Mouse (Mus musculus) T-helper 17 cell (primary cell): ENCODE measurements around the gene Gm9922.

Source experiments
- in situ Hi-C, 2 experiments: fragments of 300-600 bp; cut with MboI, MseI; formaldehyde crosslinking; loops; 1 replicate in 1 of 2; 2 replicates in 1 of 2; pipeline ENCODE4 v1.15.1; 2025; ENCODE audit warnings: high pct_unique_total_duplicates in 2 of 2

Gm9922 gene

GRCm38 (mm10) chr14:101729237-101729971 lies at the start of gene Gm9922, which contains the start of gene Lmo7:
Gene Gm9922 (minus strand): TSS chr14:101729814.
Gene Lmo7 (plus strand): TSS chr14:101729957.
- in situ Hi-C loops, result no loop called here

- in situ Hi-C loops, result loop anchor here in 1 of 2 experiments (5.0 to 10.0 kb wide), 2 partner anchors 164 to 736 kb away; no protein-coding TSS in a partner anchor
Observed at GRCm38 (mm10) chr14:101778426-101778825, 48.8 kb upstream of the Gm9922 start.

GRCm38 (mm10) chr14:101777129-101777493 lies 47.5 kb upstream of the Gm9922 start:
- in situ Hi-C loops, result loop anchor here in 1 of 2 experiments (5.0 to 10.0 kb wide), 2 partner anchors 165 to 738 kb away; no protein-coding TSS in a partner anchor

- in situ Hi-C loops, result loop anchor here in 1 of 2 experiments (5.0 to 10.0 kb wide), 2 partner anchors 166 to 738 kb away; no protein-coding TSS in a partner anchor
Observed at GRCm38 (mm10) chr14:101776296-101777128, 46.9 kb upstream of the Gm9922 start.

DNA sequence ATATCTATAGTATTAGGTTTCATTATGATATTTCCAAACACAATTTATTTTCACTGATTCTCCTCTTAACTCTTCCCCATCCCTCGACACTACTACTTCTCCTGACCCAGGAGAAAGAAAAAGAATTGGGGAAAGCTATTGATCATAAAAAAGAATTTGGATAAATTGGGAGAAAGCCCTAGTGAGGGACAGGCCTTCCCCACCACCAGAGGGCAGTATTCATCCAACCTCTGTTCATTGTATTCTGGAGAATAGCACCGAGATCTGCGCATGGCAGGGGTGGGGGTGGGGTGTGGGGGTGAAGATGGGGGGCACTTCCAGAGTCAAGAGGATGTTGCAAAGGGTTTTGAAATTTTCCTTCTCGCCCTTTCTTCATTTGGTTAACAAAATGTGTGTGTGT lies 45.0 kb upstream of the Gm9922 start:
- in situ Hi-C loops, result loop anchor here in 1 of 2 experiments (5.0 to 10.0 kb wide), 2 partner anchors 168 to 740 kb away; no protein-coding TSS in a partner anchor

- in situ Hi-C loops, result loop anchor here in 1 of 2 experiments (10.0 kb wide), 1 partner anchor 743 kb away; no protein-coding TSS in a partner anchor
Observed at GRCm38 (mm10) chr14:101771756-101772155, 42.1 kb upstream of the Gm9922 start.

- in situ Hi-C loops, result loop anchor here in 1 of 2 experiments (10.0 kb wide), 1 partner anchor 743 kb away; no protein-coding TSS in a partner anchor
Observed at GRCm38 (mm10) chr14:101771336-101771735, 41.7 kb upstream of the Gm9922 start.

GRCm38 (mm10) chr14:101763762-101764295 lies 34.2 kb upstream of the Gm9922 start:
- in situ Hi-C loops, result no loop called here

DNA sequence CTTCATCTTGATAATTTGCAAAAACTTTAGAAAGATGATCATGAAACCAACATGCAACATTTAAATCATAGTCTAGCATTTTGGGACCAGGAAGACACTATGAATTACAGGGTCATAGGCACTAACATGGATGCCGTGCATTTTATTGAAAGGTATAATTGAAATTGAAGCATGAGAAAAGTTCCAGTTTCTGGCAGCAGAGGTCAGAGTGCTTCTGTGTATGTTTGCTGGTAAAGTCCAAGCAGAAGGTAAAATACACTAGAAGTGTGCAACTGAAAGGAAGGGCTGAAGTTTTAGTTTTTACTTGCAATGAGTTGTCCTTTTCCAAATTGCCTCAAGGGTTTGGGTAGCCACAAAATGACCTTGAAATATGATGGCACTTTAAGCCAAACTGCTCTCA lies 32.7 kb upstream of the Gm9922 start:
- in situ Hi-C loops, result no loop called here

GRCm38 (mm10) chr14:101755425-101755824 lies 25.8 kb upstream of the Gm9922 start:
- in situ Hi-C loops, result no loop called here

DNA sequence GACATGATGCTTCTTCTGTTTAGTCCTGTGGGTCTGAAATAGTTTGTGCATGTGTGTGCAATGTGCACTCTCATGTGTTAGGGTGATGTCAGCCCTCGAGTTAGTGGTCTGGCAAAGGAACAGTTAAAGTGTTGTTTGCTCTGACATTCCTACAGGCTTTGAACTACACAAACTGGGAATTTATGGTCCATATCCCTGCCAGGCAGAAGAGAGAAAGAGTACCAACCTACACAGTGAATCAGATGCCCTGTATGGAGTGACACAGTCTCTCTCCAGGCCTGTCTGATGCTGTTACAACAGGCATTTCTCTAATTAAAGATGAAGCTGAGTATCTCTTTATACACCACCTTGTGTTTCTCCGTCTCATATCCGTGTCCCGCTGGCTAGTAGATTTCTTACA lies 21.3 kb upstream of the Gm9922 start:
- in situ Hi-C loops, result no loop called here

GRCm38 (mm10) chr14:101748436-101748835 lies 18.8 kb upstream of the Gm9922 start:
- in situ Hi-C loops, result no loop called here

GRCm38 (mm10) chr14:101747811-101748210 lies 18.2 kb upstream of the Gm9922 start:
- in situ Hi-C loops, result no loop called here

GRCm38 (mm10) chr14:101746635-101747034 lies 17.0 kb upstream of the Gm9922 start:
- in situ Hi-C loops, result no loop called here

GRCm38 (mm10) chr14:101737501-101737900 lies 7.9 kb upstream of the Gm9922 start:
- in situ Hi-C loops, result no loop called here

DNA sequence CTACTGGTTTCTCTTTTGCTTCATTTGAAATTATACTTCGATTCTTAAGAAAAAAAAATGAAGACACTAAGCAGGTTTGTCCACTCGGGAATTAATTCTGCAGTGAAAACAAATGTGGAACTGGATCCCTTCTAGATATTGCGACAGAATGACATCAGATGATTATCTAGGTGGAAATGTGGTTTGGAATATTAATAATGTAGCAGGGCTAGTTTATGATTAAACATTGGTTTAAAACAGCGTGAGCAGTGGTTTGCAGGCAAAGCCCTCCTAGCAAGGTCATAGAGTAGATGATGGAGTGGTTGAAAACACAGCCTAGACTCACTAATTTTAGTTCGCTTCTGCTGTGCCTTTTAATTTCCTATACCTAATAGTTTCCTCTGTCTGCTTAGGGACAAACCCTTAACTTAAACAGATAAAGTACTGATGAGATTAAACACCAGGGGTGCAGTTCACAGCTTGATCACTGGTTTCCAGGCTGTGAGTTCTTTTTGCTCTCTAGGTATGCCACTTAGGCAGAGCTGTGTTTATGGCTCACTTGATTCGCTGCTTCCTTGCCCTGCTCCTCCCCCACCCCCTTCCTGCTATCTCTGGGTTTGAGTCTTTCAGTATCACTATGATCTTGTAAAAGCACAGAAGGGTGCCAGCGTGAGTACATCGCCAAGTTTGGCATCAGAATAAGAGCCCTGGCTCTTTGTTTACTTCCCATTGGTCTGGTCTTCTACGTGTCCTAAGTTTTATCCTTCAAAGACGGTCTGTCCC lies 4.1 kb upstream of the Gm9922 start:
- in situ Hi-C loops, result no loop called here

DNA sequence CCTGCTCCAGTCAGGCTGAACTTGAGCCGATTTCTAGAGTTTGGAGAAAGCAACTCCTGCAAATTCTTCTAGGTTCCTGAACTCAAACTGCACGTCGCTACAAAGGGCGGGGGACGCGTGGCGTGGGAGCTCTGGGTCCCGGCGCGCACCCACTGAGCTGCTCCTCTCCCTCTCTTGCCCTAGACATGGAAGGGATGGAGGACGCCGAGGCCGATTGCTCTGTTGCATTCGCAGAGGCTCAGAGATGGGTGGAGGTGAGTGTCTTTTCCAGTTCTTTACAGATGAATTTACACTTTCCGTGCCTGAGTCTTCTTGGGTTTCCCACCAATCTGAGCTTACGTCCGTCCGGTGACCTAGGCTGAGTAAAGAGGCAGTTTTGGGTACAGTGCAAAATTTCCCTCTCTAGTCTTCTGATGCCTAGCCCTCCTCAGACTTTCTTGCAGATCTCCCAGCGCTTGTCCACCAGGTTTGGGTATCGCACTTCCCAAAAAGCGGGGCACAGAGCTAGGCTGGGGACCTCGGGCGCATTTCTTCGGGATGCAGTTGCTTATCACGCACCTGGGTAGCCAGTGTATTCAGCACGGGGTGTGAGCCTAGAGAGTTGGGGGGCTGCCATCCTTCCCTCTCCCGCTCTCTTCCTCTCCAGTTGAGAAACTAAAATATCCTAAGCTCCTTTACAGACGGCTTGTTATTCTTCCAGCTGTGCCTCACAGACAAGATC lies 518 bp upstream of the Gm9922 start:
- in situ Hi-C loops, result no loop called here

DNA sequence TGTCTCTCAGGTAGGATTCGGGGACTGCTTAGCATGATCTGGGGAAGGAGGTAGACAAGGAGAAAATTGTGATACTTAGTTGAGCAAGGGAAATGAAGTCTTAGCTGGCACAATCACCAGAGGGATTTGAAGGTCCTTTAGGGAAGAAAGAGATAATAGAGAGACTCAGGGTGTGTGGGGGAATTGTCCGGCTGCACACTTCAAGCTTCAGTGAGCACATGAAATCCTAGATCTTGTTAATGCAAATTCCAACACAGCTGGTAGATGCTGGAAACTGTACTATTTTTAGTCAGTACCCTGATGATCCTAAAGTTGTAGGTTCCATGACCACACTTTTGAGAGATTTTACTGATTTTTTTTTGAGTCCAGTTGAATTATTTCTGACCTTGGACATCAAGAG lies 15.2 kb downstream of the Gm9922 start:
- in situ Hi-C loops, result no loop called here

DNA sequence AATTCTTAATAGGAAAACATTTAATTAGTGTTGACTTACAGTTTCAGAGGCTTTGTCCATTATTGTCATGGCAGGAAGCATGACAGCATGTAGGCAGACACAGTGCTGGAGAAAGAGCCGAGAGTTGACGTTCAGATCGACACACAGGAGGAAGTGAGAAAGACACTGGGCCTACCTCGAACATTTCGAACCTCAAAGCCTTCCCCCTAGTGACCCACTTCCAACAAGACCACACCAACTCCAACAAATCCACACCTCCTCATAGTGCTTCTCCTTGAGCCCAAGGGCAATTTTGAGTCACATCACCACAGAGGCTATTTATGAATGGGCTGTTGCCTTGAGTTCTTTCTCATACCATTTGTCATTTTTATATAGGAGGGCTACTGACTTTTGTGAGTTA lies 22.5 kb downstream of the Gm9922 start:
- in situ Hi-C loops, result loop anchor here in 1 of 2 experiments (10.0 kb wide), 1 partner anchor 1592 kb away; no protein-coding TSS in a partner anchor

DNA sequence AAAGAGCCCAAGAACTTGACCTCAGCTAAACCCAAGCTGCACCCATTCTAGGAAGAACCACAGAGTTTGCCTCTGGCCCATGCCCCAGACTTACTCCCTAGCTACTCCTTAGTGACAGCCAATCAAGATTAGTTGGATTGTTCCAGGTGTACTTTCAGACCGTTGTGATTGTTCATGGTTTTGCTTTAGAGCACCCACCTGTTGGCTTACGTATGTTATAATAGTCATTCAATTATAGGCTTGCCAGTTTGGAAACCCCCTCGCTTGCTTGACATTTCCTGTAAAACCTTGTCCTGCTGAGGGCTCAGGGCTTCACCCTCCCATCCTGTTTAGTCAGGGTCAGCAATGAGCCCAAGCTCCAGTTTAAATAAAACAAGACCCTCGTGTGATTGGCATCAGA lies 25.1 kb downstream of the Gm9922 start:
- in situ Hi-C loops, result loop anchor here in 1 of 2 experiments (10.0 kb wide), 1 partner anchor 1590 kb away; no protein-coding TSS in a partner anchor
